Mouse (Mus musculus) forebrain, embryonic 10.5 days (tissue): ENCODE results near the gene Ace3. TPM values are rescaled to one million over a fixed set of nuclear protein-coding genes. Genes with fewer than 3 reads are reported as not detected.

ENCODE experiments used
- DNase-seq: peaks from one replicate; pipeline ENCODE4 v3.0.0-alpha.2; 2017; ENCODE audit warnings: low spot score; ENCODE audit errors: extremely low spot score
- H3K27ac ChIP-seq: fragments of 300-500 bp; sonication (generic); 2 replicates; pipeline ENCODE4 v1.5.1; 2016; ENCODE audit warnings: mild to moderate bottlenecking
- H3K27me3 ChIP-seq: fragments of 300-500 bp; sonication (generic); 2 replicates; pipeline ENCODE4 v1.6.1; 2016; ENCODE audit warnings: mild to moderate bottlenecking; ENCODE audit not compliant: poor library complexity, severe bottlenecking
- H3K36me3 ChIP-seq: fragments of 300-500 bp; sonication (generic); replicated peaks from 2 replicates; pipeline ENCODE4 v1.6.1; 2016; ENCODE audit warnings: mild to moderate bottlenecking, moderate library complexity
- H3K4me1 ChIP-seq: fragments of 300-500 bp; sonication (generic); 2 replicates; pipeline ENCODE4 v1.6.1; 2016
- H3K4me3 ChIP-seq: fragments of 300-500 bp; sonication (generic); 2 replicates; pipeline ENCODE4 v1.5.1; 2016; ENCODE audit warnings: mild to moderate bottlenecking, moderate library complexity
- H3K9me3 ChIP-seq: fragments of 300-500 bp; sonication (generic); 2 replicates; pipeline ENCODE4 v1.6.1; 2016; ENCODE audit warnings: mild to moderate bottlenecking, moderate library complexity
- WGBS: fragments of 180-500 bp; shearing (Covaris S2); methylation state at CpG from one replicate; pipeline ENCODE4 v1.1.7; 2016; 5-methylcytosine and 5-hydroxymethylcytosine counted together
- polyA plus RNA-seq: library from polyadenylated mRNA; unstranded; fragments of >200 nt; fragmentation: Nextera tagmentation; extraction: Ambion mirVana; gene quantifications from 2 replicates; pipeline ENCODE4 v1.2.1, GENCODE M21; 2016

Ace3 gene
- polyA plus RNA-seq, 1 experiment from 2014 or later = not detected

GRCm38 (mm10) chr11:105990231-105990630 is 4.2 kb upstream of the Ace3 start:
- Histone ChIP-seq H3K4me1 (no peaks in the 10 kb centered on the region), H3K27me3 (no peaks in the 10 kb centered on the region), H3K27ac (no peak overlapping the region), H3K36me3 (no peaks in the 10 kb centered on the region), H3K4me3 (no peak overlapping the region), H3K9me3 (no peaks in the 10 kb centered on the region)
- DNase-seq = no peak
- WGBS = 77% methylated on average over 2 of the region's 2 CpGs

GRCm38 (mm10) chr11:106000062-106000461 is 5.6 kb downstream of the Ace3 start:
- no peak overlapping the region for H3K4me3 ChIP-seq
- no peaks in the 10 kb centered on the region for H3K36me3 ChIP-seq
- H3K9me3 ChIP-seq = no peaks in the 10 kb centered on the region
- no peaks in the 10 kb centered on the region for H3K27me3 ChIP-seq
- no peak for DNase-seq
- no peak overlapping the region for H3K27ac ChIP-seq
- H3K4me1 ChIP-seq = no peaks in the 10 kb centered on the region
- 90% methylated on average over 6 of the region's 6 CpGs for WGBS

GRCm38 (mm10) chr11:106001718-106002117 is 7.2 kb downstream of the Ace3 start:
- no peaks in the 10 kb centered on the region for H3K36me3 ChIP-seq
- no peak for DNase-seq
- no peaks in the 10 kb centered on the region for H3K4me1 ChIP-seq
- WGBS = 42% methylated on average over 4 of the region's 4 CpGs
- no peak overlapping the region for H3K4me3 ChIP-seq
- no peaks in the 10 kb centered on the region for H3K27me3 ChIP-seq
- no peak overlapping the region for H3K27ac ChIP-seq
- H3K9me3 ChIP-seq = no peaks in the 10 kb centered on the region

DNA sequence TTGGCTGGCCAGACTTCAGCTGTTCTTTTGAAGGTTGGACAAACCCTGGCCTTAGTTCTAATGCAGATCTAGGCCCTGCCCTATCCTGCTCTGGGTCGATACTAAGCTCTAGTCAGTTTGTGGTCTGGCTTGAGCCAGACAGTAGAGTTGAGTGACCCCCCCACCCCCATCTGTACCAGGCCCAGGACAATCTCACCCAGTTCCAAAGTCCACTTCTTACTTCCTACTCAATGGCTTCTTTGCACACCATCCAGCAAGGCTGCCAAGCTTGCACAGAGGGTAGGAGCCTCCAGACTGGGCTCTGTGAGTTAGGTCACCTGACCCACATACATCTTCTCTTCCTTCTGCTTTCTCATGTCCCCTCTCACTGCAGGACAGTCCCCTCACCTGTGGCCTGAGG is 10.1 kb downstream of the Ace3 start:
- H3K27ac ChIP-seq = no peak overlapping the region
- no peaks in the 10 kb centered on the region for H3K9me3 ChIP-seq
- peaks cover 16% of the 10 kb centered on the region for H3K27me3 ChIP-seq
- no peak overlapping the region for H3K4me3 ChIP-seq
- peaks cover 9% of the 10 kb centered on the region for H3K4me1 ChIP-seq
- WGBS = 72% methylated on average over 1 of the region's 1 CpGs
- no peak for DNase-seq
- H3K36me3 ChIP-seq = no peaks in the 10 kb centered on the region

DNA sequence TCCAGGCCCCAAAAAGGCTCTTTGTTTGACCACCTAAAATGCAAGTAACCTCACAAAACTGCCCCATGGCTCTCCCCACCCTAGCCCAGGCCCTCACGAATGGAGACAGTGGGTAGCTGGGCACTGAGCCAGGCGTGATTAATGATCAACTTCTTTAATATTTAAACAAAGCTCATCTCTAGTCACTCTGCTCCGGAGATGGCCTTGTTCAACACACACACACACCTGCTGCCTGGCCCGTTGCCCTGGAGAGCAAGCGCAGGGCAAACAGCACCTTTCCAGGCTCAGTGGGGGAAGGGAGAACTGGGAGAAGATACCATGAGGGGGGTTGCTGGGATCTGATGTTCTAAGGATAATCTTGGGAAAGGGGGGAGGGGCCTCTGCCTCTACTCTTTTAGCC is 11.5 kb downstream of the Ace3 start:
- no peak overlapping the region for H3K27ac ChIP-seq
- no peaks in the 10 kb centered on the region for H3K9me3 ChIP-seq
- DNase-seq = no peak
- whole genome bisulfite sequencing = 51% methylated on average over 5 of the region's 5 CpGs
- peaks cover 16% of the 10 kb centered on the region for H3K27me3 ChIP-seq
- H3K4me1 ChIP-seq = peaks cover 9% of the 10 kb centered on the region
- no peak overlapping the region for H3K4me3 ChIP-seq
- H3K36me3 ChIP-seq = no peaks in the 10 kb centered on the region

DNA sequence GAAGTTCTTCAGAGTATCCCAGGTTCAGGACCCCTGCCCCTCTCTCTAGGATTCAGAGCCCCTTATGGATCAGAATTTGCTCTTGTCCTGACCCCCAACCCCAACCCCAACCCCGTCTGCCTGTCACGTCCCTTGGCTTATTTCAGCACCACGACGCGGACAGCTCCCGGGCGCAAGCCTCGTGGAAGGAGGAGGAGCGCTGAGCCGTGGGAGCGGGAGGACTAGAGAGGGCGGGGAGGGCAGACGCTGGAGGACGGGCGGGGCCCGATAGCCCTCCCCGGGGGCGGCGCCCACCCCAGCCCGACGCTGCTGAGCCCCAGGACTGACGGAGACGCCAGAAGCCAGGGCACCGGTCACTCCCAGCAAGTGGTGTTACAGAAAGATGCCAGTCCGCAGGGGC is 13.3 kb downstream of the Ace3 start, which contains the start of gene Kcnh6:
Gene Kcnh6 (plus strand): TSS at position 304 of the 400 bp plus-strand sequence.
- peak within 1 kb of the TSS; percentile 43 for H3K4me3 ChIP-seq
- H3K36me3 ChIP-seq = no peaks in the 10 kb centered on the region
- H3K27ac ChIP-seq = peak within 1 kb of the TSS; percentile 12; the same call in 1 of the 2 replicates
- H3K9me3 ChIP-seq = no peaks in the 10 kb centered on the region
- H3K4me1 ChIP-seq = peaks cover 13% of the 10 kb centered on the region
- peaks cover 16% of the 10 kb centered on the region for H3K27me3 ChIP-seq
- WGBS = under 1% methylated on average over 23 of the region's 25 CpGs
- DNase-seq = peak; percentile 77

GRCm38 (mm10) chr11:106012711-106013110 is 18.2 kb downstream of the Ace3 start:
- H3K36me3 ChIP-seq = no peaks in the 10 kb centered on the region
- peaks cover 14% of the 10 kb centered on the region for H3K27me3 ChIP-seq
- no peak overlapping the region for H3K27ac ChIP-seq
- H3K9me3 ChIP-seq = no peaks in the 10 kb centered on the region
- 59% methylated on average over 7 of the region's 7 CpGs for WGBS
- H3K4me1 ChIP-seq = peaks cover 11% of the 10 kb centered on the region
- DNase-seq = no peak
- H3K4me3 ChIP-seq = no peak overlapping the region

DNA sequence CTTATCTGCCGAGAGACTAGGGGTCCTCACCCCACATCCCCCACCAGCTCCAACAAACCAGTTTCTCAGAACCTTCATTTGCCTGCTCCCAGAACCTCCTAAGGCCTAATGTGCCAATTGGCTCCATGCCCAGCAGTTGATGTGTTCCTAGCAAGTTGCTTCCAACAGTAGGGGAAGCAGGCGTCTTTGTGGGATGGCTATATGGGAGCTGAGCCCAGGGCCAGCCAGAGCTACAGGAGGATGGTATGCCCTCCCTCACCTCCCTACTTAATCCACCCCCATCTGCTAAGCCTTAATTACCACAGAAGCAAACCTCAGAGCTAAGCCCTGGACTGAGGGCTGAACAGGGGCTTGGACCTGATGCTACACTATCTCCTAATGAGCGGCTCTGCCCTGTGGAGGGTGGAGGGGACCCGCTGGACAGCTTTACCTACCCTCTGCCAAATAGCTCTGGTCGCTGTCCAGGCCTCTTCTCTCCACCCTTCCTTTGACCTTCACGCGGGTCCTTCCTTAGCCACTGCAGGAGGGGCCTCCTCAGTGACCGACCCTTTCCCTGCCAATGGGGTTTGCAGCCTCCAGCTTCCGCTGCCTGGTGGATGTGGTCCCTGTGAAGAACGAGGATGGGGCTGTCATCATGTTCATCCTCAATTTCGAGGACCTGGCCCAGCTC is 19.2 kb downstream of the Ace3 start:
- no peak overlapping the region for H3K27ac ChIP-seq
- no peak for DNase-seq
- H3K9me3 ChIP-seq = no peaks in the 10 kb centered on the region
- no peak overlapping the region for H3K4me3 ChIP-seq
- H3K27me3 ChIP-seq = peaks cover 8% of the 10 kb centered on the region
- peaks cover 5% of the 10 kb centered on the region; the same call in 1 of the 2 replicates for H3K4me1 ChIP-seq
- H3K36me3 ChIP-seq = no peaks in the 10 kb centered on the region
- WGBS = 72% methylated on average over 11 of the region's 11 CpGs

- Histone ChIP-seq H3K36me3 (no peaks in the 10 kb centered on the region), H3K4me3 (no peak overlapping the region), H3K9me3 (no peaks in the 10 kb centered on the region), H3K27me3 (peaks cover 30% of the 10 kb centered on the region), H3K4me1 (peaks cover 20% of the 10 kb centered on the region), H3K27ac (no peak overlapping the region)
- no peak for DNase-seq
- 84% methylated on average over 5 of the region's 5 CpGs for WGBS
These were observed 22.0 kb downstream of the Ace3 start for GRCm38 (mm10) chr11:106016440-106016839.

- H3K27me3 ChIP-seq = peaks cover 44% of the 10 kb centered on the region
- no peaks in the 10 kb centered on the region for H3K36me3 ChIP-seq
- peak; percentile 38 for DNase-seq
- H3K9me3 ChIP-seq = no peaks in the 10 kb centered on the region
- WGBS = under 1% methylated on average over 50 of the region's 50 CpGs
- peak overlapping the region; percentile 61 for H3K4me3 ChIP-seq
- peak overlapping the region; percentile 51 for H3K27ac ChIP-seq
- H3K4me1 ChIP-seq = peaks cover 15% of the 10 kb centered on the region
These were observed 25.7 kb downstream of the Ace3 start for GRCm38 (mm10) chr11:106020051-106020763.

- H3K36me3 ChIP-seq = peaks cover 7% of the 10 kb centered on the region
- 86% methylated on average over 3 of the region's 3 CpGs for WGBS
- H3K27me3 ChIP-seq = peaks cover 21% of the 10 kb centered on the region
- no peak for DNase-seq
- no peak overlapping the region for H3K4me3 ChIP-seq
- H3K9me3 ChIP-seq = no peaks in the 10 kb centered on the region
- H3K4me1 ChIP-seq = peaks cover under 1% of the 10 kb centered on the region; the same call in 1 of the 2 replicates
- H3K27ac ChIP-seq = no peak overlapping the region
These were observed 31.3 kb downstream of the Ace3 start for GRCm38 (mm10) chr11:106025774-106026173.

- no peak overlapping the region for H3K27ac ChIP-seq
- H3K36me3 ChIP-seq = peaks cover 7% of the 10 kb centered on the region
- no peaks in the 10 kb centered on the region for H3K9me3 ChIP-seq
- no peaks in the 10 kb centered on the region for H3K4me1 ChIP-seq
- peaks cover 12% of the 10 kb centered on the region for H3K27me3 ChIP-seq
- DNase-seq = no peak
- 53% methylated on average over 11 of the region's 11 CpGs for WGBS
- H3K4me3 ChIP-seq = no peak overlapping the region
These were observed 32.1 kb downstream of the Ace3 start for GRCm38 (mm10) chr11:106026465-106027151.

DNA sequence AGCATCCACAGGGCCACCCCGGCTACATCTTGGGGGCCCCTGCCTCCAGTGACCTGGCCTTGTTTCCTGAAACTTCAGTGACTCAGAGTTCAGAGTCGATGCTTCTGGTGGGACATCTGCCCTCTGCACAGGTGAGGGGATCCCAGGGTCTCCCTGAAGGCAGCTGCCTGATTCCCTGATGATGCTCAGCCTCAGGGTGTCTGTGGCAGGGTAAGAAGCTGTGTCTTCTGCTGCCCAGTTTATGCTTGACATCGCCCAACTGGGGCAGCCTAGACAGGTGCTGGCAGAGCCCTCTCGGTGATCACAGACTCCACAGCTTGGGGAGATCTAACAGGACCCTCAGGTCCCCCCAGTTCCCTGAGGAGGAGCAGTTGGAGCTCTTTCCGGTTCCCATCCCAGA is 33.1 kb downstream of the Ace3 start:
- Histone ChIP-seq H3K27ac (no peak overlapping the region), H3K27me3 (0 out of 2 replicates have a peak, but pooled peaks cover 2% of the 10 kb centered on the region), H3K9me3 (peaks cover 2% of the 10 kb centered on the region; the same call in 1 of the 2 replicates), H3K4me3 (no peak overlapping the region), H3K36me3 (peaks cover 7% of the 10 kb centered on the region), H3K4me1 (no peaks in the 10 kb centered on the region)
- 87% methylated on average over 5 of the region's 5 CpGs for WGBS
- no peak for DNase-seq
